Mouse (Mus musculus): ENCODE measurements around the gene Ing5. TPM values are rescaled to one million over a fixed set of nuclear protein-coding genes. Genes with fewer than 3 reads are reported as not detected.
"Not testable (repeated sequence)": the region's sequence is repeated elsewhere in the genome, so short reads cannot be mapped to it uniquely, and the experiment has no call there.

Gene Ing5
- polyA plus RNA-seq, 1 experiment from 2014 or later: 17.0 TPM

GRCm38 (mm10) chr1:93817823-93818532 lies 14.2 kb downstream of the Ing5 start:
- no peaks in the 10 kb centered on the region for H3K9me3 ChIP-seq
- peaks cover 82% of the 10 kb centered on the region for H3K36me3 ChIP-seq
- no peak overlapping the region for H3K4me3 ChIP-seq
- H3K4me1 ChIP-seq: no peaks in the 10 kb centered on the region
- ATAC-seq (ENCODE audit: low FRiP score, low read depth): no peak
- 94% methylated on average over 8 of the region's 8 CpGs for WGBS
- no peak overlapping the region for H3K27ac ChIP-seq (replicated peaks)
- H3K4me2 ChIP-seq (replicated peaks): no peak overlapping the region
- no peaks in the 10 kb centered on the region for H3K27me3 ChIP-seq
- H3K9ac ChIP-seq (replicated peaks): no peak overlapping the region

DNA sequence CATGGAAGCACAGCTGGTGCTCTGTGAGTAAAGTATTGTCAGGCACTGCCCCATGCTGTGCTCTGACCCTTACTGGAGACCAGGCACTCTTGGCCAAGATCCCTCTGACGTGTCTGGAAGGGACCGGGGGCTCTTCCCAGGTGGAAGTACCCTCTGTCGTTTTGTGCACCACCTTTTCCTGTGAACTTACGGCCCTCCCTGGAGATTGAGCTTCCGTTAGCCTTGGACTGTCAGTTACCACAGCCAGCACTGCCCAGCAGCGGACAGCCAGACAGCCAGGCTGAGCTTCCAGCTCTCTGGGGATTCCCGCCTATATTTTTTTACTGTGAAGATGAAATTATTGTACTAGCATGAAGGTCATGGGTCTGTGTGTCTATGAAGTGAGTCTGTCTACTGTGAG lies 15.0 kb downstream of the Ing5 start:
- H3K4me2 ChIP-seq (replicated peaks): no peak overlapping the region
- H3K4me1 ChIP-seq: no peaks in the 10 kb centered on the region
- peaks cover 74% of the 10 kb centered on the region for H3K36me3 ChIP-seq
- no peaks in the 10 kb centered on the region for H3K9me3 ChIP-seq
- no peak overlapping the region for H3K9ac ChIP-seq (replicated peaks)
- ATAC-seq (ENCODE audit: low FRiP score, low read depth): no peak
- 83% methylated on average over 7 of the region's 7 CpGs for WGBS
- H3K27ac ChIP-seq (replicated peaks): no peak overlapping the region
- no peak overlapping the region for H3K4me3 ChIP-seq
- H3K27me3 ChIP-seq: no peaks in the 10 kb centered on the region

DNA sequence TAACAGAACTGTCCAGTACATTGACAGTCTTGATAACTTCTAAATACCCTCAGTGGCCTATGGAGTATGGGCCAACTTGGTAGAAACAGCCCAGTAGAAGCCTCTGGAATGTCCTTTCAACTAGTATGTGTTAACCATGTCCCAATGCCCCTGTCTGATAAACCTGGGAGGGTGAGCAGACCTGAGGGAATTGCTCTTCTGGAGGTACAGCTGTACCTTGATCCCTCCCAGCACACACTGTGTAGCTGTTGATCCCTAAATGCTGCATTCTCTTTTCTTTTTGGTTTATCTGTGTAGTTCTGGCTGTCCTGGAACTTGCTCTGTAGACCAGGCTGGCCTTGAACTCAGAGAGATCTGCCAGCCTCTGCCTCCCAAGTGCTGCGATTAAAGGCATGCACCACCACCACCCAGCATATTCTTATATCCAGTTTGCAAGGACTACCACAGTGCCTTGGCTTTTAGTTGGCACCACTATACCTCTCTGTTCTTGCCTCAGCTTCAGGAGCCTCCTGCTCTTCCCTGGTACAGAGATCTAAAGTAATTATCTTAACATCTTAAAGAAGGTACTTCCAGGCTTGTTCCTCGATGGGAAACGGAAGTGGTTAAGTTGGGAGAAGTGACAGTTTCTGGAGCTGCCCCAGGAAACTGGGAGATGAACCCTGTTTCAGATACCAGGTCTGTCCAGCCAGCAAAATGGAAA lies 20.2 kb downstream of the Ing5 start:
- 83% methylated on average over 3 of the region's 3 CpGs for WGBS
- Histone ChIP-seq H3K9ac (replicated peaks) (no peak overlapping the region), H3K36me3 (peaks cover 22% of the 10 kb centered on the region)

GRCm38 (mm10) chr1:93824609-93825008 lies 20.8 kb downstream of the Ing5 start, which contains the start of gene D2hgdh:
Gene D2hgdh, plus strand, starts transcription at chr1:93824909.
- Histone ChIP-seq H3K4me3 (peak within 1 kb of the TSS; percentile 61), H3K4me1 (peaks cover 13% of the 10 kb centered on the region), H3K4me2 (replicated peaks) (peak within 1 kb of the TSS; percentile 66), H3K27me3 (no peaks in the 10 kb centered on the region), H3K9ac (replicated peaks) (peak within 1 kb of the TSS; percentile 57), H3K27ac (replicated peaks) (peak within 1 kb of the TSS; percentile 93), H3K36me3 (peaks cover 15% of the 10 kb centered on the region), H3K9me3 (no peaks in the 10 kb centered on the region)
- 3% methylated on average over 10 of the region's 10 CpGs for WGBS
- peak; percentile 31 for ATAC-seq (ENCODE audit: low FRiP score, low read depth)

More for the DNA sequence above, 20.2 kb downstream of the Ing5 start:
- Histone ChIP-seq H3K4me1 (peaks cover 13% of the 10 kb centered on the region), H3K27me3 (no peaks in the 10 kb centered on the region), H3K4me3 (no peak overlapping the region), H3K4me2 (replicated peaks) (no peak overlapping the region; the same call in 1 of the 2 replicates), H3K27ac (replicated peaks) (peak overlapping the region; percentile 93), H3K9me3 (no peaks in the 10 kb centered on the region)
- no peak for ATAC-seq (ENCODE audit: low FRiP score, low read depth)

DNA sequence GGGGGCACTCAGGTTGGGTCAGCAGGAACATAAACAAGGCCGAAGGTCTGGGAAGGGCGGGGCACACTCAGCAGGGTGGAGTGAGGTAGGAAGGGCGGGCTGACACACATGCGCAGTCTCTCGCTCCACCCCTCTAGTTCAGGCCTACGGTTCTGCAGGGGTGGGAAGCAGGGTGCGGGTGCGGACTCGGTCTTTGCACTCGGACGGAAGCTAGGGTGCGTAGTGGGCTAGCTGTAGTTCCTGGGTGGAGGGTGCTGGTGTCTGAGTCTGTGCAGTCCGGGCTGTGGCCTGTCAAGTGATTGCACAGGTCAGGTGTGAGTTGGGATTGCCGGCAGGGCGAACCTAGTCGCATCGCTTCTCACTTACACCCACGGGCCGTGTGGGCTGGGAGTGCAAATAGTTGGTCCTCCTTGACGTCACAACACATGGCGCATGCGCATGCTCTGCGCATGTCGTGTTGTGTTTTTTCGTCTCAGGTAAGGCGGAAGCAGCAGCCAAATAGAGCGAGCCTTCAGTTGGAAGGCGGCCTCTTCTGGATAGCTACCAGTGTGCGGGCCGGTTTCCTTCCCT lies 21.4 kb downstream of the Ing5 start:
- peak overlapping the region; percentile 93 for H3K27ac ChIP-seq (replicated peaks)
- H3K4me1 ChIP-seq: peaks cover 13% of the 10 kb centered on the region
- peaks cover 15% of the 10 kb centered on the region; the same call in 1 of the 2 replicates for H3K36me3 ChIP-seq
- peak overlapping the region; percentile 66 for H3K4me2 ChIP-seq (replicated peaks)
- H3K9ac ChIP-seq (replicated peaks): peak overlapping the region; percentile 57
- H3K9me3 ChIP-seq: no peaks in the 10 kb centered on the region
- WGBS: under 1% methylated on average over 30 of the region's 30 CpGs
- H3K4me3 ChIP-seq: peak overlapping the region; percentile 61
- peak; percentile 95 for ATAC-seq (ENCODE audit: low FRiP score, low read depth)
- no peaks in the 10 kb centered on the region for H3K27me3 ChIP-seq

- Histone ChIP-seq H3K27ac (replicated peaks) (peak overlapping the region; percentile 93), H3K27me3 (no peaks in the 10 kb centered on the region), H3K9ac (replicated peaks) (peak overlapping the region; percentile 57), H3K4me3 (peak overlapping the region; percentile 61), H3K9me3 (no peaks in the 10 kb centered on the region), H3K4me2 (replicated peaks) (peak overlapping the region; percentile 66), H3K4me1 (peaks cover 13% of the 10 kb centered on the region), H3K36me3 (peaks cover 10% of the 10 kb centered on the region; the same call in 1 of the 2 replicates)
- 0 out of 2 replicates have a peak, but pooled peaks have one; percentile 35 for ATAC-seq (ENCODE audit: low FRiP score, low read depth)
- WGBS: 45% methylated on average over 27 of the region's 27 CpGs
Measured at GRCm38 (mm10) chr1:93825771-93826539, 22.2 kb downstream of the Ing5 start.

- H3K9ac ChIP-seq (replicated peaks): no peak overlapping the region
Measured at GRCm38 (mm10) chr1:93826540-93826835, 22.7 kb downstream of the Ing5 start.

GRCm38 (mm10) chr1:93832754-93833360 lies 29.1 kb downstream of the Ing5 start:
- not testable (repeated sequence) for H3K4me3 ChIP-seq; H3K9ac ChIP-seq (replicated peaks); H3K9me3 ChIP-seq; H3K27me3 ChIP-seq; ATAC-seq (ENCODE audit: low FRiP score, low read depth); H3K4me1 ChIP-seq; H3K27ac ChIP-seq (replicated peaks); H3K4me2 ChIP-seq (replicated peaks)
- 78% methylated on average over 3 of the region's 4 CpGs for WGBS
- peaks cover 22% of the 10 kb centered on the region for H3K36me3 ChIP-seq

More at GRCm38 (mm10) chr1:93826540-93826835, 22.7 kb downstream of the Ing5 start:
- Histone ChIP-seq H3K27ac (replicated peaks) (no peak overlapping the region), H3K27me3 (no peaks in the 10 kb centered on the region), H3K4me1 (peaks cover 13% of the 10 kb centered on the region), H3K4me3 (peak overlapping the region; percentile 61; the same call in 1 of the 2 replicates), H3K36me3 (peaks cover 5% of the 10 kb centered on the region; the same call in 1 of the 2 replicates), H3K9me3 (no peaks in the 10 kb centered on the region), H3K4me2 (replicated peaks) (peak overlapping the region; percentile 66)
- ATAC-seq (ENCODE audit: low FRiP score, low read depth): no peak
- WGBS: 94% methylated on average over 9 of the region's 9 CpGs

GRCm38 (mm10) chr1:93834671-93835150 lies 30.9 kb downstream of the Ing5 start:
- Histone ChIP-seq H3K27me3 (no peaks in the 10 kb centered on the region), H3K36me3 (peaks cover 27% of the 10 kb centered on the region), H3K4me1 (no peaks in the 10 kb centered on the region), H3K9me3 (no peaks in the 10 kb centered on the region), H3K4me3 (no peak overlapping the region), H3K4me2 (replicated peaks) (no peak overlapping the region), H3K27ac (replicated peaks) (no peak overlapping the region), H3K9ac (replicated peaks) (no peak overlapping the region)
- 86% methylated on average over 7 of the region's 7 CpGs for WGBS
- no peak for ATAC-seq (ENCODE audit: low FRiP score, low read depth)

GRCm38 (mm10) chr1:93835211-93835610 lies 31.4 kb downstream of the Ing5 start:
- Histone ChIP-seq H3K27me3 (no peaks in the 10 kb centered on the region), H3K27ac (replicated peaks) (no peak overlapping the region), H3K9ac (replicated peaks) (no peak overlapping the region), H3K36me3 (peaks cover 23% of the 10 kb centered on the region), H3K4me2 (replicated peaks) (no peak overlapping the region), H3K9me3 (no peaks in the 10 kb centered on the region), H3K4me3 (no peak overlapping the region), H3K4me1 (no peaks in the 10 kb centered on the region)
- no peak for ATAC-seq (ENCODE audit: low FRiP score, low read depth)
- 91% methylated on average over 4 of the region's 4 CpGs for WGBS

DNA sequence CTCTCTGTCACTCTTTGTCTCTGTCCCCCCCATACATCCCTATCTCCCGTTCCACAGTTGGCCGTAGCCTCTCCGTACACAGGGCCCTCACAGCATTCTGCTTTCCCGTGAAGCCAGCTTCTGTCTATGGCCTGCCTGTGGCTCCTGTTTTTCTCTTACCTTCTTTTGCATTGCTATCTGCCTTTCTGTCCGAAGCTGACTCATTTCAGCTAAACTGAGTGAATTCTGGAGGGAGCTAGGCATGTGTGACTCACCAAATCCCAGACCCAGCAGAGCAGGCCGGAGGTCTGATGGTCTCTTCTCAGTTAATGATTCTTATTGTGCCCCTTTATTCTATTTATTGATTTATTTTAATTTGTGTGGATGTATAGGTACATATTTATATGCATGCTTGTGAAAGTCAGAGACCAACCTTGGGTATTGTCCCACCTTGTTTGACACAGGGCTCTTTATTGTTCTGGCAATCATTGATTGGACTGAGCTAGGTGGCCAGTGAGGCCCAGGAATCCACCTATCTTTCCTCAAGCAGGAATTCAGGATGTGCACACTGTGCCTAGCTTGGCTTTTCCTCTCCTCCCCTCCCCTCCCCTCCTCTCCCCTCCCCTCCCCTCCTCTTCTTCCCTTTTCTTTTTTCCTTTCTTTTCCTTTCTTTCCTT lies 32.2 kb downstream of the Ing5 start:
- H3K9me3 ChIP-seq: no peaks in the 10 kb centered on the region
- ATAC-seq (ENCODE audit: low FRiP score, low read depth): no peak
- H3K9ac ChIP-seq (replicated peaks): no peak overlapping the region
- H3K27ac ChIP-seq (replicated peaks): no peak overlapping the region
- H3K4me2 ChIP-seq (replicated peaks): no peak overlapping the region
- H3K36me3 ChIP-seq: peaks cover 23% of the 10 kb centered on the region
- WGBS: 91% methylated on average over 6 of the region's 6 CpGs
- no peaks in the 10 kb centered on the region for H3K4me1 ChIP-seq
- H3K4me3 ChIP-seq: no peak overlapping the region
- no peaks in the 10 kb centered on the region for H3K27me3 ChIP-seq
